Mouse (Mus musculus) myocyte (in vitro differentiated cells): ENCODE measurements around the gene Asb15. TPM values are rescaled to one million over a fixed set of nuclear protein-coding genes. Genes with fewer than 3 reads are reported as not detected.

Experiments
- H3K27me3 ChIP-seq: one replicate; pipeline ENCODE4 v1.6.1; 2011; ENCODE audit not compliant: control insufficient read depth, insufficient read depth, insufficient read length
- H3K36me3 ChIP-seq: one replicate; pipeline ENCODE4 v1.6.1; 2011; ENCODE audit not compliant: control insufficient read depth, insufficient read depth
- H3K4me2 ChIP-seq: one replicate; pipeline ENCODE4 v1.6.1; 2011; ENCODE audit warnings: low read depth, control low read depth
- H3K4me3 ChIP-seq: one replicate; pipeline ENCODE4 v1.5.1; 2011; ENCODE audit warnings: mild to moderate bottlenecking, control low read depth, moderate library complexity
- H3K79me2 ChIP-seq: one replicate; pipeline ENCODE4 v1.6.1; 2011; ENCODE audit not compliant: control insufficient read depth, insufficient read depth
- H3ac ChIP-seq: one replicate; pipeline ENCODE4 v1.6.1; 2011; ENCODE audit not compliant: control insufficient read depth, insufficient read length
- CEBPB ChIP-seq: IDR thresholded peaks from 2 replicates; pipeline ENCODE4 v1.6.1; 2011; ENCODE audit warnings: mild to moderate bottlenecking, moderate library complexity; ENCODE audit not compliant: poor library complexity, insufficient read depth, severe bottlenecking
- E2F4 ChIP-seq: IDR thresholded peaks from one replicate; pipeline ENCODE4 v1.6.1; 2011; ENCODE audit warnings: mild to moderate bottlenecking, control low read depth, moderate library complexity; ENCODE audit not compliant: insufficient read depth
- MAX ChIP-seq: IDR thresholded peaks from one replicate; pipeline ENCODE4 v1.6.1; 2011; ENCODE audit warnings: low read depth, mild to moderate bottlenecking, control low read depth
- MYOD1 ChIP-seq, 3 experiments: IDR thresholded peaks; one replicate each; pipeline ENCODE4 v1.6.1; 2011; ENCODE audit warnings: control low read depth in 2 of 3, low read depth in 2 of 3, mild to moderate bottlenecking in 2 of 3, moderate library complexity in 1 of 3; ENCODE audit not compliant: insufficient read length in 2 of 3, control insufficient read depth in 1 of 3
- MYOG ChIP-seq, 3 experiments: IDR thresholded peaks; one replicate each; pipeline ENCODE4 v1.6.1; 2011; ENCODE audit warnings: control low read depth in 2 of 3, low read depth in 2 of 3, mild to moderate bottlenecking in 2 of 3; ENCODE audit not compliant: insufficient read length in 2 of 3, control insufficient read depth in 1 of 3, insufficient read depth in 1 of 3
- POLR2A ChIP-seq: IDR thresholded peaks from one replicate; pipeline ENCODE4 v1.6.1; 2011; ENCODE audit warnings: low read depth, mild to moderate bottlenecking, control low read depth, moderate library complexity; ENCODE audit not compliant: insufficient read length
- POLR2AphosphoS2 ChIP-seq: IDR thresholded peaks from one replicate; pipeline ENCODE4 v1.6.1; 2011; ENCODE audit warnings: low read depth, control low read depth; ENCODE audit not compliant: insufficient read length
- REST ChIP-seq: IDR thresholded peaks from one replicate; pipeline ENCODE4 v1.6.1; 2011; ENCODE audit warnings: mild to moderate bottlenecking, control low read depth, moderate library complexity; ENCODE audit not compliant: insufficient read depth, insufficient read length
- SRF ChIP-seq: IDR thresholded peaks from one replicate; pipeline ENCODE4 v1.6.1; 2011; ENCODE audit warnings: low read depth; ENCODE audit not compliant: control insufficient read depth, insufficient read length
- TCF12 ChIP-seq: IDR thresholded peaks from one replicate; pipeline ENCODE4 v1.6.1; 2011; ENCODE audit warnings: mild to moderate bottlenecking, control low read depth; ENCODE audit not compliant: poor library complexity, insufficient read depth, severe bottlenecking
- TCF3 ChIP-seq: IDR thresholded peaks from one replicate; pipeline ENCODE4 v1.6.1; 2011; ENCODE audit warnings: low read depth, control low read depth; ENCODE audit not compliant: insufficient read length
- USF1 ChIP-seq: IDR thresholded peaks from one replicate; pipeline ENCODE4 v1.6.1; 2011; ENCODE audit warnings: low read depth, mild to moderate bottlenecking, control low read depth, moderate library complexity
- polyA plus RNA-seq: library from polyadenylated mRNA; unstranded; fragments of >200 nt; fragmentation: generic; extraction: Trizol; gene quantifications from one replicate; pipeline ENCODE4 v1.2.1, GENCODE M21; 2012; ENCODE audit warnings: missing spikeins

Asb15 gene
- polyA plus RNA-seq, 1 experiment = 0.16 TPM

GRCm38 (mm10) chr6:24543119-24543591 lies 15.2 kb downstream of the Asb15 start:
- TF ChIP-seq REST (no peak), MYOG (IDR thresholded peaks at IDR 0.05; ENCODE audit: control insufficient read depth in 1 of 3, insufficient read depth in 1 of 3, insufficient read length in 2 of 3, low read depth in 2 of 3) (no peak), USF1 (no peak), E2F4 (no peak), POLR2A (no peak)
- H3K4me2 ChIP-seq = peak overlapping the region; percentile 44

GRCm38 (mm10) chr6:24546716-24547420 lies 18.9 kb downstream of the Asb15 start:
- Histone ChIP-seq H3K4me2 (no peak overlapping the region), H3K27me3 (no peaks in the 10 kb centered on the region), H3K79me2 (no peaks in the 10 kb centered on the region), H3K4me3 (no peak overlapping the region), H3ac (no peak overlapping the region), H3K36me3 (no peaks in the 10 kb centered on the region)
- no peak for TF ChIP-seq REST

More at GRCm38 (mm10) chr6:24543119-24543591, 15.2 kb downstream of the Asb15 start:
- Histone ChIP-seq H3K36me3 (no peaks in the 10 kb centered on the region), H3K27me3 (no peaks in the 10 kb centered on the region), H3ac (no peak overlapping the region), H3K79me2 (no peaks in the 10 kb centered on the region), H3K4me3 (no peak overlapping the region)

GRCm38 (mm10) chr6:24549801-24550200 lies 21.9 kb downstream of the Asb15 start:
- TF ChIP-seq MYOD1 (IDR thresholded peaks at IDR 0.05; ENCODE audit: control insufficient read depth in 1 of 3, insufficient read length in 2 of 3, low read depth in 2 of 3) (no peak), TCF3 (no peak), USF1 (no peak), REST (no peak), SRF (no peak), E2F4 (no peak), POLR2AphosphoS2 (no peak), CEBPB (no peak), POLR2A (no peak), MAX (no peak)
- H3K4me2 ChIP-seq = no peak overlapping the region
- H3ac ChIP-seq = no peak overlapping the region
- H3K4me3 ChIP-seq = no peak overlapping the region
- no peaks in the 10 kb centered on the region for H3K27me3 ChIP-seq
- H3K79me2 ChIP-seq = no peaks in the 10 kb centered on the region
- no peaks in the 10 kb centered on the region for H3K36me3 ChIP-seq

- Histone ChIP-seq H3K4me2 (peak overlapping the region; percentile 45), H3K4me3 (no peak overlapping the region)
- TF ChIP-seq MYOD1 (IDR thresholded peaks at IDR 0.05; ENCODE audit: control insufficient read depth in 1 of 3, insufficient read length in 2 of 3, low read depth in 2 of 3) = no peak
- no peak for TF ChIP-seq REST
- no peak for TF ChIP-seq POLR2A
- no peak for TF ChIP-seq TCF3
- TF ChIP-seq SRF = no peak
- TF ChIP-seq CEBPB = no peak
- TF ChIP-seq USF1 = no peak
- TF ChIP-seq MYOG (IDR thresholded peaks at IDR 0.05; ENCODE audit: control insufficient read depth in 1 of 3, insufficient read depth in 1 of 3, insufficient read length in 2 of 3, low read depth in 2 of 3) = no peak
- TF ChIP-seq TCF12 = no peak
Observed at GRCm38 (mm10) chr6:24552046-24552445, 24.1 kb downstream of the Asb15 start.

GRCm38 (mm10) chr6:24554427-24555086 lies 26.6 kb downstream of the Asb15 start:
- no peaks in the 10 kb centered on the region for H3K27me3 ChIP-seq
- peak overlapping the region; percentile 72 for H3K4me2 ChIP-seq
- H3K79me2 ChIP-seq = no peaks in the 10 kb centered on the region
- H3K4me3 ChIP-seq = peak overlapping the region; percentile 2
- no peak for TF ChIP-seq CEBPB
- TF ChIP-seq REST = no peak
- TF ChIP-seq MYOG (IDR thresholded peaks at IDR 0.05; ENCODE audit: control insufficient read depth in 1 of 3, insufficient read depth in 1 of 3, insufficient read length in 2 of 3, low read depth in 2 of 3) = no peak
- no peak for TF ChIP-seq E2F4
- TF ChIP-seq USF1 = no peak
- no peak for TF ChIP-seq POLR2A
- no peak for TF ChIP-seq POLR2AphosphoS2
- no peak for TF ChIP-seq TCF12
- TF ChIP-seq SRF = no peak
- no peak for TF ChIP-seq MAX
- no peak for TF ChIP-seq TCF3
- no peak for TF ChIP-seq MYOD1 (IDR thresholded peaks at IDR 0.05; ENCODE audit: control insufficient read depth in 1 of 3, insufficient read length in 2 of 3, low read depth in 2 of 3)
- H3K36me3 ChIP-seq = no peaks in the 10 kb centered on the region
- no peak overlapping the region for H3ac ChIP-seq

More at GRCm38 (mm10) chr6:24552046-24552445, 24.1 kb downstream of the Asb15 start:
- no peaks in the 10 kb centered on the region for H3K27me3 ChIP-seq
- no peaks in the 10 kb centered on the region for H3K36me3 ChIP-seq
- no peaks in the 10 kb centered on the region for H3K79me2 ChIP-seq
- no peak overlapping the region for H3ac ChIP-seq
